Mouse (Mus musculus): ENCODE data around the gene Etnk1.

DNA sequence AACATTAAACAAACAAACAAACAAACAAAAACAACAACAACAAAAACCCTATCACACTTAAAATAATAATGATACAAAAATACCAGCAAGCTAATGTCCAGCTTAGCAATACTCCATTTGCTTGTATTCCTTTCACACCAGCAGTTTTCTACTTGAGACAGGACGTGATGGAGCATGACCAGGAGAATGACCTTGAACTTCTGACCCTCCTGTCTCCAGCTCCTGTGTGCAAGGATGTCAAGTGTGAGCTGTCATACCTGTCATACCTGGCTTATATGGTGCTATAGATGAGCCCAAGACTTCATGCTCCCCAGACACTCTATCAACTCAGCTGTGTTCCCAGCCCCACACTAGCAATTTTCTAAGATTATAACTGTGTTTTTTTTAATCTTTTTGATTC, 11.0 kb upstream of the Etnk1 start:
- TF ChIP-seq CTCF (IDR thresholded peaks at IDR 0.05) (no peak), EP300 (IDR thresholded peaks at IDR 0.05) (no peak)
